Mouse (Mus musculus) heart, embryonic 15.5 days (tissue): Measurements from ENCODE around the gene Nepn. TPM values are rescaled to one million over a fixed set of nuclear protein-coding genes. Genes with fewer than 3 reads are reported as not detected.
"Not testable (repeated sequence)": the region's sequence is repeated elsewhere in the genome, so short reads cannot be mapped to it uniquely, and the experiment has no call there.

Experiments
- ATAC-seq: fragments of 200-750 bp; cut with Nextera tagmentation; replicated peaks from 2 replicates; pipeline ENCODE4 v1.8.0; 2017; ENCODE audit warnings: low read depth, moderate TSS enrichment; ENCODE audit not compliant: insufficient number of reproducible peaks, insufficient read depth, low FRiP score
- H3K27ac ChIP-seq: fragments of 300-500 bp; sonication (generic); 2 replicates; pipeline ENCODE4 v1.5.1; 2015; ENCODE audit warnings: mild to moderate bottlenecking, inconsistent platforms
- H3K27me3 ChIP-seq: fragments of 300-500 bp; sonication (generic); 2 replicates; pipeline ENCODE4 v1.6.1; 2015; ENCODE audit warnings: inconsistent platforms
- H3K36me3 ChIP-seq: fragments of 300-500 bp; sonication (generic); 2 replicates; pipeline ENCODE4 v1.6.1; 2015; ENCODE audit warnings: mild to moderate bottlenecking, inconsistent platforms
- H3K4me1 ChIP-seq: fragments of 300-500 bp; sonication (generic); replicated peaks from 2 replicates; pipeline ENCODE4 v1.6.1; 2015; ENCODE audit warnings: inconsistent platforms
- H3K4me2 ChIP-seq: fragments of 300-500 bp; sonication (generic); 2 replicates; pipeline ENCODE4 v1.6.1; 2015; ENCODE audit warnings: inconsistent platforms, mild to moderate bottlenecking, moderate library complexity
- H3K4me3 ChIP-seq: fragments of 300-500 bp; sonication (generic); 2 replicates; pipeline ENCODE4 v1.5.1; 2015; ENCODE audit warnings: mild to moderate bottlenecking, inconsistent platforms
- H3K9ac ChIP-seq: fragments of 300-500 bp; sonication (generic); 2 replicates; pipeline ENCODE4 v1.6.1; 2015; ENCODE audit warnings: mild to moderate bottlenecking, inconsistent platforms
- H3K9me3 ChIP-seq: fragments of 300-500 bp; sonication (generic); replicated peaks from 2 replicates; pipeline ENCODE4 v1.6.1; 2016; ENCODE audit warnings: inconsistent platforms
- WGBS: fragments of 180-500 bp; shearing (Covaris S2); methylation state at CpG from one replicate; pipeline ENCODE4 v1.1.7; 2015; ENCODE audit warnings: mixed read lengths; 5-methylcytosine and 5-hydroxymethylcytosine counted together
- polyA plus RNA-seq: library from polyadenylated mRNA; unstranded; fragments of >200 nt; fragmentation: Nextera tagmentation; extraction: Ambion mirVana; gene quantifications from 2 replicates; pipeline ENCODE4 v1.2.1, GENCODE M21; 2015

Gene Nepn
- not detected in 2 replicates for polyA plus RNA-seq

DNA sequence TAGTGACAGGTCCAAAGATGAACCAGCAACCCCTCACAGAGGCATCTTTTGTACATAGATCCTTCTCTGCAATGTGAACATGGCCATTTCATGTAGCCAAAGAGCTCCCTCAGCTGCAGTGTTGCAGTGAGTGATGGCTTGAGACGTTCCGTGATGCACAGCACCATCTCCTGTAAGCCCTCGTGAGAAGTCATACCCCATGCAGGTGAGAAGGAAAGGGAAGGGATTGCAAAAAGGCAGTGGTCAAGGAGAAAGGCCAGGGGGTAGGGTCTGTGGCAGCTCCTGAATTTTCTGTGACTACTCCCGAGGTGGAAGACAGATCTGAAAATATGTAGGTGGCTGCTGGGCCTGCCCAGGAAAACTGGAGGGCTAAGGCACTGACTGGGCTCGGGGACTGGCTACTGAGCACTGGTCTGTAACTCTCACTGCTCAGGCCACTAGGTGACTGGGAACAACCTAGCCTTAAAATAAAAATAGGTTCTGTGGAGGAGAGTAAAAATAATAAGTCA lies at the start of gene Nepn:
Gene Nepn (plus strand): TSS at position 51 of the 509 bp plus-strand sequence.
- no peak for ATAC-seq
- no peak within 1 kb of the TSS for H3K27ac ChIP-seq
- H3K4me1 ChIP-seq = no peaks in the 10 kb centered on the region
- no peak within 1 kb of the TSS for H3K9ac ChIP-seq
- no peaks in the 10 kb centered on the region for H3K36me3 ChIP-seq
- H3K4me3 ChIP-seq = no peak within 1 kb of the TSS
- no peak within 1 kb of the TSS for H3K4me2 ChIP-seq
- H3K9me3 ChIP-seq = no peaks in the 10 kb centered on the region
- WGBS = 65% methylated on average over 5 of the region's 5 CpGs
- no peaks in the 10 kb centered on the region for H3K27me3 ChIP-seq

GRCm38 (mm10) chr10:52343324-52343723 lies 45.4 kb upstream of the Nepn start:
- not testable (repeated sequence) for H3K27ac ChIP-seq, H3K4me2 ChIP-seq, H3K4me3 ChIP-seq, H3K9me3 ChIP-seq, H3K27me3 ChIP-seq, H3K4me1 ChIP-seq, ATAC-seq, H3K9ac ChIP-seq
- peaks cover 44% of the 10 kb centered on the region for H3K36me3 ChIP-seq
- 90% methylated on average over 4 of the region's 4 CpGs for WGBS

DNA sequence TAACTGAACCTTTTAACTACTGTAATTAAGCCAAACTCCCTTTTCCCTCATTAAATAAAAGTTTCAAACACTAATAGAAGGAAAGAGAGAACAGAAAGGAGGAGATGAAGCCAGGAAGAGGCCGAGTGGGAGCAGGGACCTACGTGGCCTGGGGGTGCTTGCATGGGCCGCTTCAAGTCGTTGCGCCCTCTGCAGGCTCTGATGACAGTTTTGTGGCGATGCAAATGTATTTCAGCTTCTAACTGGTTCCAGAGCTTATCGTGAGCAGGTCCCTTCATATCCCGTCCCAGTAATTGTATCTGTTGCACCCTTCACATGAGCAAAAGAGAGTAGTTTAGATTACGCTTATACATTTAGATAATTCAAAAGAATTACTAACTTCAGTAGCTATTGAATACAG lies 35.6 kb upstream of the Nepn start:
- Histone ChIP-seq H3K36me3 (peaks cover 23% of the 10 kb centered on the region), H3K4me2 (no peak overlapping the region), H3K9me3 (no peaks in the 10 kb centered on the region), H3K4me3 (no peak overlapping the region), H3K27me3 (no peaks in the 10 kb centered on the region), H3K27ac (no peak overlapping the region), H3K9ac (no peak overlapping the region), H3K4me1 (no peaks in the 10 kb centered on the region)
- 79% methylated on average over 9 of the region's 9 CpGs for WGBS
- no peak for ATAC-seq

- Histone ChIP-seq H3K9me3 (no peaks in the 10 kb centered on the region), H3K9ac (no peak within 1 kb of the TSS), H3K4me1 (no peaks in the 10 kb centered on the region), H3K4me2 (no peak within 1 kb of the TSS), H3K4me3 (no peak within 1 kb of the TSS), H3K36me3 (no peaks in the 10 kb centered on the region), H3K27ac (no peak within 1 kb of the TSS), H3K27me3 (no peaks in the 10 kb centered on the region)
- ATAC-seq = no peak
- whole genome bisulfite sequencing = 84% methylated on average over 2 of the region's 2 CpGs
Measured at GRCm38 (mm10) chr10:52358467-52358866, 30.3 kb upstream of the Nepn start, which contains the start of gene Gm26741. Gene Gm26741, plus strand, starts transcription at chr10:52358767.

DNA sequence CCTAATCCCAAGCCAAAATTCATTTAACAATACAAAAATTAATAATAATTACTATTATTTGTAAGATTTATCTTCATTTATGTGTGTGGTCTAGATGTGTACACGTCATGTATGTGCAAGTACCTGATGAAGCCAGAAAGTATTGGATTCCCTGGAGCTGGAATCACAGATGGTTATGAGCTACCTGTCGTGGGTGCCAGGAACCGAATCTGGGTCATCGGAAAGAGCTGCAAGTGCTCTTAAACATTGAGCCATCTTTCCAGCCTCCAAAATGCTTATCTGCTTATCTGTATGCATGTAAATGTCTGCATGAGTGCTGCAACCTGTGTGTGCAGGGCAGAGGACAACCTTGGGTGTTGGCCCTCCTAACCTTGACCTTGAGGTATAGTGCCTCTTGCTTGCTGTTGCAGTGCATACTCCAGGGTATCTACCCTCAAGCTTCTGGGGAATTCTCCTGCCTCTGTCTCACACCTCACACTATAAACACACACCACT lies 28.5 kb upstream of the Nepn start:
- no peaks in the 10 kb centered on the region for H3K4me1 ChIP-seq
- no peak overlapping the region for H3K27ac ChIP-seq
- H3K27me3 ChIP-seq = no peaks in the 10 kb centered on the region
- no peak overlapping the region for H3K4me2 ChIP-seq
- ATAC-seq = no peak
- no peaks in the 10 kb centered on the region for H3K36me3 ChIP-seq
- no peak overlapping the region for H3K4me3 ChIP-seq
- no peak overlapping the region for H3K9ac ChIP-seq
- H3K9me3 ChIP-seq = no peaks in the 10 kb centered on the region
- 98% methylated on average over 4 of the region's 4 CpGs for WGBS

GRCm38 (mm10) chr10:52360862-52361609 lies 27.7 kb upstream of the Nepn start:
- Histone ChIP-seq H3K36me3 (no peaks in the 10 kb centered on the region), H3K27me3 (no peaks in the 10 kb centered on the region), H3K27ac (no peak overlapping the region), H3K9me3 (no peaks in the 10 kb centered on the region), H3K9ac (no peak overlapping the region), H3K4me3 (no peak overlapping the region), H3K4me1 (no peaks in the 10 kb centered on the region), H3K4me2 (no peak overlapping the region)
- ATAC-seq = no peak
- 88% methylated on average over 9 of the region's 9 CpGs for WGBS

DNA sequence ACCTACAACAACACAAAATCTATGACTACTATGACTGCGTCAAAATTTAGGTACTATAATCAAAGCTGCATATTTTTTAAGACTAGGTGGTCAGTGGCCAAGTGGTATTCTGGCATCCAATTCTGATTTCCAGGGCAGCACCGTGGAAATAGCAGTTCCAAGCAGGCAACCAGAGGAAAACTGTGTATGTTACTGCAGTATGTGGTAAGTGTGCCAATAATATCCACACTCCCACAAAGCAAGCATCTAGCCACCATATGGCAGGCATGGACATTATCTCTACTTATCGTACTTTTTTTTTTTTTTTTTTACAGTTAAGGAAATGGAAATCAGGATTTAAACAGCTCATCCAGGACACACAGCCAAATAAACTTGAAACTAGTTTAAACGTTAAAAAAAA lies 20.4 kb upstream of the Nepn start:
- 71% methylated on average over 4 of the region's 4 CpGs for WGBS
- no peak overlapping the region for H3K27ac ChIP-seq
- H3K27me3 ChIP-seq = no peaks in the 10 kb centered on the region
- no peak overlapping the region for H3K9ac ChIP-seq
- H3K36me3 ChIP-seq = no peaks in the 10 kb centered on the region
- no peak overlapping the region for H3K4me3 ChIP-seq
- no peaks in the 10 kb centered on the region for H3K4me1 ChIP-seq
- no peaks in the 10 kb centered on the region for H3K9me3 ChIP-seq
- H3K4me2 ChIP-seq = no peak overlapping the region
- no peak for ATAC-seq

DNA sequence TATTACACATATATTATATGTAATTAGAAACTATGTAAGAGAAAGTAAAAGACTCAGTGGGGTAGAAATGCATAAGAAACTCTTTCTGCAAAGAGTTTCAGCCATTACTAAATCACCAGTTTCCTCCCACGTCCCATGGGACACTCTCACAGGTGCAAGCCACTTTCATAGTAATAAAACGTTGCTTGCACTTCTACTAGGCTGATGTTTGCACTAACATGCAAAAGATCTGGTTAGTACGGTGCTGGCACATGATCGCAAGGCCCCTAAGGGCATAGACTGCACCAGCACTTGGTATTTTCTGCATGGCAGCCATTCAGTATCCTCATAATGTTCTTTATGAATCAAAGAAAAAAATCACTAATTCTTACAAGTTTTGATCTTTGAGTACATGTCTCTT lies 14.9 kb upstream of the Nepn start:
- Histone ChIP-seq H3K9me3 (no peaks in the 10 kb centered on the region), H3K9ac (no peak overlapping the region), H3K27me3 (no peaks in the 10 kb centered on the region), H3K4me3 (no peak overlapping the region), H3K36me3 (no peaks in the 10 kb centered on the region), H3K4me2 (no peak overlapping the region), H3K27ac (no peak overlapping the region), H3K4me1 (no peaks in the 10 kb centered on the region)
- no peak for ATAC-seq
- WGBS = 82% methylated on average over 4 of the region's 4 CpGs

DNA sequence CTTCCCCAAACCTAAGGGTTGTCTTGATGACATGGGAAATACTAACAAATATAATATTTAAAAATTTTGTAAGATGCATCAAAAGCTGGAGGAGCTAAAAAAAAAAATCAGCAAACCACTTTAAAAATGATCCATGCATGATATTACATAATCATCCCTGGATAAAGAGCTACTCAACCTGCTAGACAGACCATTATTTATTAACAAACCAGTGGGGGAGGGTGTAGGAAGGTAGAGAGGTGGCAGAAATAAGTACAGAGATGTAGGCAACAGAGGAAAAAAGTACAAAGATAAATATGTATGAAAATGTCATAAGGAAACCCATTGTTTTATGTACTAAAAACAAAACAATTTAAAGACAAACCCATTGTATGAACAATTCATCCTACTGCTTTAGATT lies 14.1 kb upstream of the Nepn start:
- Histone ChIP-seq H3K4me1 (no peaks in the 10 kb centered on the region; the same call in 1 of the 2 replicates), H3K9me3 (no peaks in the 10 kb centered on the region), H3K27me3 (no peaks in the 10 kb centered on the region), H3K4me2 (no peak overlapping the region), H3K9ac (no peak overlapping the region), H3K27ac (no peak overlapping the region), H3K4me3 (no peak overlapping the region), H3K36me3 (no peaks in the 10 kb centered on the region)
- ATAC-seq = no peak

- H3K36me3 ChIP-seq = no peaks in the 10 kb centered on the region
- peaks cover 6% of the 10 kb centered on the region; the same call in 1 of the 2 replicates for H3K4me1 ChIP-seq
- no peaks in the 10 kb centered on the region for H3K9me3 ChIP-seq
- 74% methylated on average over 2 of the region's 2 CpGs for WGBS
- no peak overlapping the region for H3K4me2 ChIP-seq
- no peaks in the 10 kb centered on the region for H3K27me3 ChIP-seq
- no peak overlapping the region for H3K27ac ChIP-seq
- H3K9ac ChIP-seq = no peak overlapping the region
- ATAC-seq = no peak
- H3K4me3 ChIP-seq = no peak overlapping the region
Measured at GRCm38 (mm10) chr10:52376422-52376821, 12.3 kb upstream of the Nepn start.

- Histone ChIP-seq H3K27me3 (no peaks in the 10 kb centered on the region), H3K9ac (no peak overlapping the region), H3K36me3 (no peaks in the 10 kb centered on the region), H3K4me2 (no peak overlapping the region), H3K27ac (no peak overlapping the region), H3K4me3 (no peak overlapping the region), H3K4me1 (peaks cover 9% of the 10 kb centered on the region), H3K9me3 (no peaks in the 10 kb centered on the region)
- no peak for ATAC-seq
- WGBS = 91% methylated on average over 2 of the region's 2 CpGs
Measured at GRCm38 (mm10) chr10:52377813-52378212, 11.0 kb upstream of the Nepn start.

DNA sequence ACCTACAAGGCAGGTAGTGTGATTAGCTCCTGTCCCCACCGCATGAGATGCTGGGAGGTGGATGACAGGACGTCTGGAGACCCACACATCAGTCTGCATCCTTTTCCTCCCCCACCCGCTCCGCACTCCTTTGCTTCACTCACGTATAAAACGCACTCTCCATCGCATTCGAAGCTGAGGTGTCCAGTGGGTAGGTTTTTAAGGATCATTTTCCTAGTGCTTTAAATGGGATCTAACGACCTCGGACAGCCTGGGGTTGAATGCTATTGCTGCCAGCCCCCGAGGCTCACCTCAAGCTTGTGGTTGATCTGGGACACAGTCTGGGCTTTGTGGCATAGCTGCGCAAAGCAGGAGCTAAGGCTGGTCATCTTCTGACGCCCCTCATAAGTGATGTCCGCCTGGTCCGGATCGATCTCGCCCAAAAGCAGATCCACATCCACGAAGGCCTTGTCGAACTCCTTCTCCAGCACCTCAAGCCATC lies 7.4 kb upstream of the Nepn start:
- Histone ChIP-seq H3K4me3 (peak overlapping the region; percentile 81), H3K27me3 (no peaks in the 10 kb centered on the region), H3K9me3 (no peaks in the 10 kb centered on the region), H3K27ac (peak overlapping the region; percentile 87), H3K4me1 (peaks cover 12% of the 10 kb centered on the region), H3K9ac (peak overlapping the region; percentile 81), H3K4me2 (peak overlapping the region; percentile 88), H3K36me3 (no peaks in the 10 kb centered on the region)
- ATAC-seq = peak; percentile 15; the same call in 1 of the 2 replicates
- under 1% methylated on average over 19 of the region's 19 CpGs for WGBS
